ENCODE assay signal across 8 mouse cellular contexts in the genomic region with DNA sequence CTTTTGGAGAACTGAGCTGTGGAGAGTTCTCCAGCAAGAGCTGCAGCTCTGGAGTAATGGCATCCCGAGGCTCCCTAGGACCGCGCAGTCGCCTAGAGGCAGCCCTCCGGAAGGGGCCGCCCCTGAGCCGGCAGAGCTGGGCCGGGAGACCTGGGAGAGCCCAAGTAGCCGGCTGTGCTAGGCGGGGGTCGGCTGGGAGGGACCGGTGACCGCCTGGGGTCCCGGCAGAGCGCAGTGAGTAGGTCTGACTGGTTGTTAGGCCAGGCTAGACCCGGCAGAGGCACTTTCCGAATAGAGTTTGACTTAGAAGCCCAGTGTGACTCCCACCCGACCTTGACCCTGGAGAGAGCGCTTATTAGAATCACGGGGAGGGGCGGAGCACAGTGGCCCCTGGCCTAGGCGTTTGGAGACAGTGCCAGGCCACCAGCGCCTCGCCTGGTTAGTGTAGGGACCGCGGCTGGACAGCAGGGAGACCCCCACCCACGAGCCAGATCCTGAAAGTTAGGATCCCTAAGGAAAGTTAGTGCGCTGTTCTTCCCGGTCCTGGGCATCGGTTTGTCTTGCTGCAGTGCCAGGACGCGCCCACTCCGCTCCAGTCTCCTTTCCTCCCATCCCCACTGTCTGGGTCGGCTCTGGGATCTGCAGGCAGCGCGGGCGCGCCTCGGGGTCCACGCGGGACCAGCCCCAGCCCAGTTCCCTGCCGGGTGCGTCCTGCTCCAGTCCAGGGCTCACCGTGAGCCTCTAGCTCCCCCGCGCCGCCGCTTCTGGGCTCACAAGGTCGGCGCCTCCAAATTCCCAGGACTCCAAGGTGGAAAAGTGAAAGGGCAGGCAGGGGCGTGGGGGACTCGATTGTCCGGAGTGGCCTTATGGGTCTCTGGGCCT. TPM values are rescaled to one million over a fixed set of nuclear protein-coding genes. Genes with fewer than 3 reads are reported as not detected.
DNase-seq lines count a peak whose midpoint lies in the region; ATAC-seq and TF ChIP-seq lines count a peak whose summit lies in the region.

TSS of gene Colca2 (minus strand) at position 70 of the 882 bp plus-strand sequence.

- peaks cover 6% of the 10 kb centered on the region for H3K27me3 ChIP-seq in forebrain, embryonic 16.5 days (replicated peaks; ENCODE audit: control insufficient read depth, insufficient read depth, low read length)
- peaks cover 25% of the 10 kb centered on the region for H3K27me3 ChIP-seq in liver, embryonic 16.5 days (ENCODE audit: control insufficient read depth, insufficient read depth, low read depth, low read length)
- H3K27me3 ChIP-seq in neural tube, embryonic 14.5 days (ENCODE audit: control insufficient read depth, insufficient read depth, low read length) = 0 out of 2 replicates have a peak, but pooled peaks cover 2% of the 10 kb centered on the region
- H3K27me3 ChIP-seq in thymus, adult 2 months (ENCODE audit: control insufficient read depth, insufficient read depth, low read length) = peaks cover 3% of the 10 kb centered on the region; the same call in 1 of the 2 replicates

- intact Hi-C loops in heart, postnatal 10 days (cut with DNase I) = loop anchor here (2.0 to 5.0 kb wide), 2 partner anchors 14 to 116 kb away; no protein-coding TSS in a partner anchor

- H3K9ac ChIP-seq in forebrain, embryonic 16.5 days (replicated peaks; ENCODE audit: low read depth, low read length) = peak within 1 kb of the TSS; percentile 55
- peak within 1 kb of the TSS; percentile 20; the same call in 1 of the 2 replicates for H3K9ac ChIP-seq in liver, embryonic 16.5 days (ENCODE audit: low read depth, low read length)
- peak within 1 kb of the TSS; percentile 5 for H3K9ac ChIP-seq in neural tube, embryonic 14.5 days (replicated peaks; ENCODE audit: low read depth, low read length)

- no peak for TF ChIP-seq POLR2A in thymus, adult 2 months (IDR thresholded peaks at IDR 0.05; ENCODE audit: control insufficient read depth, extremely low read depth, insufficient read depth, low read length, poor library complexity)

- peaks cover 14% of the 10 kb centered on the region for H3K4me1 ChIP-seq in forebrain, embryonic 16.5 days (replicated peaks; ENCODE audit: control insufficient read depth, insufficient read depth, low read length)
- no peaks in the 10 kb centered on the region for H3K4me1 ChIP-seq in liver, embryonic 16.5 days (ENCODE audit: control insufficient read depth, low read depth, low read length)
- H3K4me1 ChIP-seq in neural tube, embryonic 14.5 days (ENCODE audit: control insufficient read depth, insufficient read depth, low read length) = no peaks in the 10 kb centered on the region; the same call in none of the 2 replicates
- peaks cover 12% of the 10 kb centered on the region for H3K4me1 ChIP-seq in thymus, adult 2 months (replicated peaks; ENCODE audit: control insufficient read depth, insufficient read depth, low read length)

- ATAC-seq in CD4-positive, CD25-positive, alpha-beta regulatory T cell, adult 4 months = peak; percentile 63
- ATAC-seq in forebrain, embryonic 16.5 days = peak; percentile 97
- peak; percentile 77 for ATAC-seq in liver, embryonic 16.5 days (ENCODE audit: low read depth)
- ATAC-seq in neural tube, embryonic 14.5 days (ENCODE audit: low read depth) = peak; percentile 96

- peak; percentile 6 for DNase-seq in cerebellum, adult 11 months
- DNase-seq in heart, postnatal 10 days = peak; percentile 90
- DNase-seq in kidney, postnatal 36 days = peak; percentile 83 to 90
- peak; percentile 50 for DNase-seq in thymus, adult 2 months

- no peaks in the 10 kb centered on the region for H3K9me3 ChIP-seq in forebrain, embryonic 16.5 days (ENCODE audit: control insufficient read depth, low read length)
- H3K9me3 ChIP-seq in liver, embryonic 16.5 days (replicated peaks; ENCODE audit: control insufficient read depth, low read length) = no peaks in the 10 kb centered on the region
- no peaks in the 10 kb centered on the region for H3K9me3 ChIP-seq in neural tube, embryonic 14.5 days (ENCODE audit: control insufficient read depth, low read length)

- no peak within 1 kb of the TSS for H3K27ac ChIP-seq in forebrain, embryonic 16.5 days (ENCODE audit: low read length)
- no peak within 1 kb of the TSS for H3K27ac ChIP-seq in liver, embryonic 16.5 days (ENCODE audit: low read length)
- no peak within 1 kb of the TSS for H3K27ac ChIP-seq in neural tube, embryonic 14.5 days (ENCODE audit: low read depth, low read length)
- H3K27ac ChIP-seq in thymus, adult 2 months (ENCODE audit: control insufficient read depth, insufficient read depth, low read length) = peak within 1 kb of the TSS; percentile 9; the same call in 1 of the 2 replicates

- TF ChIP-seq CTCF in thymus, adult 2 months (IDR thresholded peaks at IDR 0.05; ENCODE audit: borderline replicate concordance, control insufficient read depth, extremely low read depth, insufficient read depth, low read length, poor library complexity) = peak; percentile 22; the same call in 1 of the 2 replicates

- H3K4me3 ChIP-seq in forebrain, embryonic 16.5 days (replicated peaks; ENCODE audit: low read length) = peak within 1 kb of the TSS; percentile 51
- H3K4me3 ChIP-seq in liver, embryonic 16.5 days (ENCODE audit: low read depth, low read length) = peak within 1 kb of the TSS; percentile 56
- peak within 1 kb of the TSS; percentile 33 for H3K4me3 ChIP-seq in neural tube, embryonic 14.5 days (ENCODE audit: low read depth, low read length)
- peak within 1 kb of the TSS; percentile 41 for H3K4me3 ChIP-seq in thymus, adult 2 months (ENCODE audit: control insufficient read depth, insufficient read depth, low read length)

- no peaks in the 10 kb centered on the region for H3K36me3 ChIP-seq in forebrain, embryonic 16.5 days (ENCODE audit: control insufficient read depth, insufficient read depth)
- no peaks in the 10 kb centered on the region for H3K36me3 ChIP-seq in liver, embryonic 16.5 days (ENCODE audit: control insufficient read depth, insufficient read depth)
- no peaks in the 10 kb centered on the region for H3K36me3 ChIP-seq in neural tube, embryonic 14.5 days (ENCODE audit: control insufficient read depth, insufficient read depth, low read length)
- no peaks in the 10 kb centered on the region for H3K36me3 ChIP-seq in thymus, adult 2 months (ENCODE audit: control insufficient read depth, insufficient read depth, low read length)

- peak within 1 kb of the TSS; percentile 86 for H3K4me2 ChIP-seq in forebrain, embryonic 16.5 days (ENCODE audit: low read length)
- peak within 1 kb of the TSS; percentile 64 for H3K4me2 ChIP-seq in liver, embryonic 16.5 days (ENCODE audit: low read depth, low read length)
- peak within 1 kb of the TSS; percentile 70 for H3K4me2 ChIP-seq in neural tube, embryonic 14.5 days (ENCODE audit: low read depth, low read length)

- WGBS in forebrain, embryonic 16.5 days = under 1% methylated on average over 53 of the region's 53 CpGs
- WGBS in liver, embryonic 16.5 days (ENCODE audit: insufficient replicate concordance) = under 1% methylated on average over 53 of the region's 53 CpGs
- 1% methylated on average over 52 of the region's 53 CpGs for WGBS in neural tube, embryonic 14.5 days
- 15% methylated on average over 53 of the region's 53 CpGs for WGBS in thymus, adult 2 months

RNA-seq across cellular contexts. Expression of gene Colca2, which starts in this region (rescaled TPM):
- polyA plus RNA-seq in CD4-positive, CD25-positive, alpha-beta regulatory T cell, adult 4 months (2017; shearing (Covaris generic)) = under 1 TPM in 1 of 2 experiments, not detected in 1; 0.26 TPM
- 0.45 and 0.61 TPM in 2 replicates for polyA plus RNA-seq in forebrain, embryonic 16.5 days (2015; fragmentation: Nextera tagmentation; extraction: Ambion mirVana)
- total RNA-seq in heart, postnatal 10 days (2021) = 1 to 10 TPM; 1.3 to 1.5 TPM
- 0.07 and 0.24 TPM in 2 replicates for polyA plus RNA-seq in liver, embryonic 16.5 days (2015; fragmentation: Nextera tagmentation; extraction: Ambion mirVana)
- polyA plus RNA-seq in neural tube, embryonic 14.5 days (2014; fragmentation: Nextera tagmentation; extraction: Ambion mirVana) = 0.32 and 0.91 TPM in 2 replicates
- polyA plus RNA-seq in thymus, adult 2 months (2012; rRNA removed) = 2.2 and 2.7 TPM in 2 replicates

Comparison
In these comparisons a context has a peak if more than half of its experiments do, and no peak if none do; other contexts are left out.
1. Peak in ATAC-seq in CD4-positive, CD25-positive, alpha-beta regulatory T cell, adult 4 months; RNA of the gene not detected or under 1 TPM.
2. Peak in ATAC-seq, H3K4me3 ChIP-seq, H3K9ac ChIP-seq and H3K4me2 ChIP-seq in forebrain, embryonic 16.5 days; RNA of the gene not detected or under 1 TPM.
3. Peak in ATAC-seq, H3K4me3 ChIP-seq, H3K9ac ChIP-seq and H3K4me2 ChIP-seq in liver, embryonic 16.5 days; RNA of the gene not detected or under 1 TPM.
4. Peak in ATAC-seq, H3K4me3 ChIP-seq, H3K9ac ChIP-seq and H3K4me2 ChIP-seq in neural tube, embryonic 14.5 days; RNA of the gene not detected or under 1 TPM.
5. DNase-seq: peak in every context shown above with its lines; median percentile 90 in heart, postnatal 10 days; 86 in kidney, postnatal 36 days; 50 in thymus, adult 2 months; 6 in cerebellum, adult 11 months.
6. H3K9ac ChIP-seq: peak in every context shown above with its lines; median percentile 55 in forebrain, embryonic 16.5 days; 20 in liver, embryonic 16.5 days; 5 in neural tube, embryonic 14.5 days.